ENCODE assay signal across 8 mouse cellular contexts in the genomic region with DNA sequence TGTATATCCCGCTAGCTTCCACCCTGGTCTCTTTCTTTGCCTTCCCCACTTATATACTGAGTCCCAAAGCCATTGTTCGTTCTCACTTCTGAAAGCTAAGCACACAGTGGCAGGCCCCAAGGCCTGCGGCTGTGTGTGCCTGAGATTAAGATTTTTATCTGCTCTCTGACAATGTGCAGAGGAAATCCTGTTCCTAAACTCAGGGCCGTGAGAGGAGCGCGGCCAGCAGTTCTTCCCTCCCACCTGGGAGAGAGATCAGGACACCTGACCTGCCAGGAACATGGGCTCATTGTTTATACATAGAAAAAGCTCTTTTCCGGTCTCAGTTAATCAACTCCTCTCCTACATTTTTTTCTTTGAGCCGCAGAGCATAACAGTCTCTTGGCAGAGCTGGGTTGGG. TPM values are rescaled to one million over a fixed set of nuclear protein-coding genes. Genes with fewer than 3 reads are reported as not detected.
DNase-seq lines count a peak whose midpoint lies in the region; ATAC-seq lines count a peak whose summit lies in the region.

No protein-coding gene starts in this region.

- H3K27me3 ChIP-seq in kidney, embryonic 16.5 days (ENCODE audit: insufficient read depth, low read length): no peaks in the 10 kb centered on the region

- H3K9me3 ChIP-seq in kidney, embryonic 16.5 days (ENCODE audit: low read length): no peaks in the 10 kb centered on the region

- WGBS in kidney, embryonic 16.5 days: 27% methylated on average over 8 of the region's 8 CpGs

- no peaks in the 10 kb centered on the region for H3K36me3 ChIP-seq in kidney, embryonic 16.5 days (ENCODE audit: insufficient read depth, low read length)

- H3K9ac ChIP-seq in kidney, embryonic 16.5 days (replicated peaks; ENCODE audit: low read length): no peak overlapping the region

- ATAC-seq in kidney, embryonic 16.5 days (ENCODE audit: low FRiP score, low TSS enrichment): peak; percentile 77
- ATAC-seq in megakaryocyte-erythroid progenitor cell, adult 5-6 weeks (replicated peaks; ENCODE audit: low FRiP score, low TSS enrichment, poor library complexity, severe bottlenecking): peak; percentile 67

- H3K4me3 ChIP-seq in kidney, embryonic 16.5 days (ENCODE audit: low read length): no peak overlapping the region

- H3K4me1 ChIP-seq in kidney, embryonic 16.5 days (ENCODE audit: insufficient read depth, low read length): peaks cover 44% of the 10 kb centered on the region

- H3K27ac ChIP-seq in kidney, embryonic 16.5 days (ENCODE audit: low read length): peak overlapping the region; percentile 78

- peak; percentile 52 for DNase-seq in adrenal gland, adult 2 months
- DNase-seq in adrenal gland, postnatal 25 days: no peak
- peak; percentile 56 to 85 for DNase-seq in heart, adult 18-20 months
- DNase-seq in frontal cortex, adult 2 months (ENCODE audit: extremely low spot score in 1 of 2, low spot score in 1 of 2): no peak
- DNase-seq in cerebellum, postnatal 25 days: no peak
- no peak for DNase-seq in layer of hippocampus, adult 11-12 months (ENCODE audit: low spot score)

- no peak overlapping the region for H3K4me2 ChIP-seq in kidney, embryonic 16.5 days (replicated peaks; ENCODE audit: low read depth, low read length)

RNA-seq across cellular contexts. Expression of a gene that starts 36.5 kb away (rescaled TPM):
- 10 to 100 TPM; 10.5 to 20.0 TPM for total RNA-seq in adrenal gland, adult 2 months (2021)
- 3.0 and 4.0 TPM in 2 replicates for polyA plus RNA-seq in adrenal gland, adult 2 months (2012; rRNA removed)
- total RNA-seq in adrenal gland, postnatal 25 days (2021): 11.6 and 15.8 TPM in 2 replicates
- 10 to 100 TPM; 17.1 to 19.3 TPM for total RNA-seq in heart, adult 18-20 months (2021)
- polyA plus RNA-seq in kidney, embryonic 16.5 days (2015; fragmentation: Nextera tagmentation; extraction: Ambion mirVana): 29.4 and 30.3 TPM in 2 replicates
- 8.9 and 18.6 TPM in 2 replicates for total RNA-seq in megakaryocyte-erythroid progenitor cell, adult 5-6 weeks (2014; fragmentation: Nextera tagmentation)
- total RNA-seq in megakaryocyte-erythroid progenitor cell, adult 5-6 weeks (2017): 17.7 and 38.1 TPM in 2 replicates
- polyA plus RNA-seq in frontal cortex, adult 2 months (2012; rRNA removed): 3.1 and 4.6 TPM in 2 replicates

Comparison
In these comparisons a context has a peak if more than half of its experiments do, and no peak if none do; other contexts are left out.
1. DNase-seq: peak in adrenal gland, adult 2 months (single experiment) and heart, adult 18-20 months (2 of 2); none in adrenal gland, postnatal 25 days (single experiment), frontal cortex, adult 2 months (0 of 2), cerebellum, postnatal 25 days (0 of 2) and layer of hippocampus, adult 11-12 months (single experiment).